Mouse (Mus musculus): ENCODE measurements around the gene Vcl.

The Vcl gene

GRCm38 (mm10) chr14:21064321-21064720 lies 135.1 kb downstream of the Vcl start:
- peak; percentile 43 for DNase-seq (ENCODE audit: low read depth, low spot score)

- DNase-seq (ENCODE audit: low read depth, low spot score): no peak
Observed at GRCm38 (mm10) chr14:21065490-21066162, 136.4 kb downstream of the Vcl start.

GRCm38 (mm10) chr14:21069594-21069993 lies 140.4 kb downstream of the Vcl start:
- DNase-seq (ENCODE audit: low read depth, low spot score): peak; percentile 29

- no peak for DNase-seq (ENCODE audit: low read depth, low spot score)
Observed at GRCm38 (mm10) chr14:21073981-21074380, 144.8 kb downstream of the Vcl start.

GRCm38 (mm10) chr14:21074398-21075320 lies 145.5 kb downstream of the Vcl start:
- DNase-seq (ENCODE audit: low read depth, low spot score): no peak

- peak; percentile 93 for DNase-seq (ENCODE audit: low read depth, low spot score)
Observed at GRCm38 (mm10) chr14:21075751-21076500, 146.7 kb downstream of the Vcl start.

- no peak for DNase-seq (ENCODE audit: low read depth, low spot score)
Observed at GRCm38 (mm10) chr14:21076501-21077194, 147.4 kb downstream of the Vcl start.

- DNase-seq (ENCODE audit: low read depth, low spot score): peak; percentile 19
Observed at GRCm38 (mm10) chr14:21077939-21078338, 148.7 kb downstream of the Vcl start.

- DNase-seq (ENCODE audit: low read depth, low spot score): peak; percentile 55
Observed at GRCm38 (mm10) chr14:21078511-21078910, 149.3 kb downstream of the Vcl start.

GRCm38 (mm10) chr14:21082823-21083222 lies 153.6 kb downstream of the Vcl start:
- DNase-seq (ENCODE audit: low read depth, low spot score): no peak

Data from CD4-positive, CD25-positive, alpha-beta regulatory T cell, adult 2 months (primary cell).